Mouse (Mus musculus) kidney, postnatal 10 days (tissue): ENCODE measurements around the gene Gtf2f2.

Experiments
- DNase-seq: peaks from one replicate; pipeline ENCODE4 v3.0.0; 2021; ENCODE audit warnings: mixed read lengths

The Gtf2f2 gene

GRCm38 (mm10) chr14:76010102-76011061 lies at the start of gene Gtf2f2:
TSS of gene Gtf2f2 (minus strand) at chr14:76010865.
- peak; percentile 95 for DNase-seq

- no peak for DNase-seq
Measured at GRCm38 (mm10) chr14:76059441-76059840, 48.8 kb upstream of the Gtf2f2 start.

GRCm38 (mm10) chr14:76053726-76054125 lies 43.1 kb upstream of the Gtf2f2 start:
- peak; percentile 53 for DNase-seq

- no peak for DNase-seq
Measured at GRCm38 (mm10) chr14:76051966-76052365, 41.3 kb upstream of the Gtf2f2 start.

GRCm38 (mm10) chr14:76045767-76046166 lies 35.1 kb upstream of the Gtf2f2 start:
- DNase-seq, result no peak

GRCm38 (mm10) chr14:76044164-76044557 lies 33.5 kb upstream of the Gtf2f2 start:
- DNase-seq, result no peak

GRCm38 (mm10) chr14:76043251-76044163 lies 32.8 kb upstream of the Gtf2f2 start:
- DNase-seq, result no peak

- DNase-seq, result no peak
Measured at GRCm38 (mm10) chr14:76033221-76033637, 22.6 kb upstream of the Gtf2f2 start.

GRCm38 (mm10) chr14:76032671-76033136 lies 22.0 kb upstream of the Gtf2f2 start:
- no peak for DNase-seq

GRCm38 (mm10) chr14:76031117-76031842 lies 20.6 kb upstream of the Gtf2f2 start:
- peak; percentile 60 for DNase-seq

GRCm38 (mm10) chr14:76024641-76025040 lies 14.0 kb upstream of the Gtf2f2 start:
- DNase-seq, result no peak

GRCm38 (mm10) chr14:76020927-76021719 lies 10.5 kb upstream of the Gtf2f2 start:
- no peak for DNase-seq

- no peak for DNase-seq
Measured at GRCm38 (mm10) chr14:76020259-76020785, 9.7 kb upstream of the Gtf2f2 start.

- no peak for DNase-seq
Measured at GRCm38 (mm10) chr14:76017785-76018490, 7.3 kb upstream of the Gtf2f2 start.

GRCm38 (mm10) chr14:76014331-76014730 lies 3.7 kb upstream of the Gtf2f2 start:
- no peak for DNase-seq

- DNase-seq, result no peak
Measured at GRCm38 (mm10) chr14:76011062-76011457, 395 bp upstream of the Gtf2f2 start.

GRCm38 (mm10) chr14:76009185-76009584 lies 1.5 kb downstream of the Gtf2f2 start:
- no peak for DNase-seq

GRCm38 (mm10) chr14:76008174-76008573 lies 2.5 kb downstream of the Gtf2f2 start:
- DNase-seq, result no peak

GRCm38 (mm10) chr14:76005011-76005410 lies 5.7 kb downstream of the Gtf2f2 start:
- no peak for DNase-seq

- no peak for DNase-seq
Measured at GRCm38 (mm10) chr14:76001781-76002180, 8.9 kb downstream of the Gtf2f2 start.

- no peak for DNase-seq
Measured at GRCm38 (mm10) chr14:75998082-75998481, 12.6 kb downstream of the Gtf2f2 start.
